Mouse (Mus musculus): ENCODE data around the gene Idi2.
"Not testable (repeated sequence)": the region's sequence is repeated elsewhere in the genome, so short reads cannot be mapped to it uniquely, and the experiment has no call there.

- not testable (repeated sequence) for TF ChIP-seq E2F4 (IDR thresholded peaks at IDR 0.05; ENCODE audit: borderline replicate concordance, low read depth, low read length); CTCF (IDR thresholded peaks at IDR 0.05 in 2 of 3, conservative IDR thresholded peaks at IDR 0.05 in 1 of 3; ENCODE audit: control insufficient read depth in 1 of 3, insufficient read depth in 1 of 3, low read depth in 2 of 3, low read length in 3 of 3, poor library complexity in 1 of 3, severe bottlenecking in 1 of 3); SMC3 (IDR thresholded peaks at IDR 0.05; ENCODE audit: low read depth, low read length); ETS1 (IDR thresholded peaks at IDR 0.05; ENCODE audit: low read depth, low read length); USF1 (IDR thresholded peaks at IDR 0.05; ENCODE audit: low read depth, low read length); POLR2A (IDR thresholded peaks at IDR 0.05; ENCODE audit: control insufficient read depth in 1 of 2, insufficient read depth in 1 of 2, low read depth in 1 of 2, low read length in 2 of 2, poor library complexity in 1 of 2); MAZ (IDR thresholded peaks at IDR 0.05; ENCODE audit: low read depth, low read length); ZC3H11A (IDR thresholded peaks at IDR 0.05; ENCODE audit: low read depth, low read length)
Measured at GRCm38 (mm10) chr13:8959058-8959457, 6.4 kb downstream of the Idi2 start.
